Mouse (Mus musculus) intestine, postnatal 0 days (tissue): Measurements from ENCODE around the gene Eva1c. TPM values are rescaled to one million over a fixed set of nuclear protein-coding genes. Genes with fewer than 3 reads are reported as not detected.

ENCODE experiments used
- ATAC-seq: fragments of 200-750 bp; cut with Nextera tagmentation; 2 replicates; pipeline ENCODE4 v1.8.0; 2017; ENCODE audit warnings: mild to moderate bottlenecking, moderate TSS enrichment, moderate library complexity
- H3K27ac ChIP-seq: fragments of 300-500 bp; sonication (generic); 2 replicates; pipeline ENCODE4 v1.5.1; 2014; ENCODE audit warnings: mild to moderate bottlenecking, low read depth, low read length, moderate library complexity
- H3K27me3 ChIP-seq: fragments of 300-500 bp; sonication (generic); replicated peaks from 2 replicates; pipeline ENCODE4 v1.6.1; 2014; ENCODE audit warnings: low read length, mixed read lengths; ENCODE audit not compliant: control insufficient read depth, insufficient read depth
- H3K36me3 ChIP-seq: fragments of 300-500 bp; sonication (generic); 2 replicates; pipeline ENCODE4 v1.6.1; 2014; ENCODE audit warnings: mild to moderate bottlenecking, moderate library complexity; ENCODE audit not compliant: control insufficient read depth, insufficient read depth
- H3K4me1 ChIP-seq: fragments of 300-500 bp; sonication (generic); replicated peaks from 2 replicates; pipeline ENCODE4 v1.6.1; 2014; ENCODE audit warnings: antibody characterized with exemption, low read length, mixed read lengths; ENCODE audit not compliant: control insufficient read depth, insufficient read depth
- H3K4me2 ChIP-seq: fragments of 300-500 bp; sonication (generic); replicated peaks from 2 replicates; pipeline ENCODE4 v1.6.1; 2014; ENCODE audit warnings: low read depth, mild to moderate bottlenecking, moderate library complexity
- H3K4me3 ChIP-seq: fragments of 300-500 bp; sonication (generic); 2 replicates; pipeline ENCODE4 v1.5.1; 2014; ENCODE audit warnings: low read depth, low read length
- H3K9ac ChIP-seq: fragments of 300-500 bp; sonication (generic); 2 replicates; pipeline ENCODE4 v1.6.1; 2014; ENCODE audit warnings: mild to moderate bottlenecking, low read depth, low read length
- H3K9me3 ChIP-seq: fragments of 300-500 bp; sonication (generic); 2 replicates; pipeline ENCODE4 v1.6.1; 2016; ENCODE audit warnings: mixed run types; ENCODE audit not compliant: control insufficient read depth
- CTCF ChIP-seq: sonication (generic); IDR thresholded peaks from 2 replicates; pipeline ENCODE4 v1.5.1; 2016; ENCODE audit warnings: low read depth, mild to moderate bottlenecking, control low read depth, antibody characterized with exemption, moderate library complexity
- WGBS: fragments of 180-500 bp; shearing (Covaris S2); extraction: QIAGEN DNeasy Blood & Tissue Kit; methylation state at CpG from one replicate; pipeline ENCODE4 v1.1.7; 2014; 5-methylcytosine and 5-hydroxymethylcytosine counted together
- polyA plus RNA-seq: library from polyadenylated mRNA; unstranded; fragments of >200 nt; fragmentation: Nextera tagmentation; extraction: Ambion mirVana; gene quantifications from 2 replicates; pipeline ENCODE4 v1.2.1, GENCODE M21; 2015

Eva1c gene
- polyA plus RNA-seq, 1 experiment from 2014 or later = 0.68 TPM

GRCm38 (mm10) chr16:90792500-90792899 lies 34.0 kb upstream of the Eva1c start:
- H3K4me1 ChIP-seq = no peaks in the 10 kb centered on the region
- WGBS = 58% methylated on average over 3 of the region's 3 CpGs
- peaks cover 66% of the 10 kb centered on the region for H3K36me3 ChIP-seq

GRCm38 (mm10) chr16:90794708-90795107 lies 31.8 kb upstream of the Eva1c start:
- Histone ChIP-seq H3K4me1 (no peaks in the 10 kb centered on the region), H3K36me3 (peaks cover 60% of the 10 kb centered on the region), H3K27me3 (no peaks in the 10 kb centered on the region), H3K27ac (no peak overlapping the region), H3K9ac (no peak overlapping the region), H3K4me2 (no peak overlapping the region), H3K4me3 (no peak overlapping the region), H3K9me3 (no peaks in the 10 kb centered on the region)
- no peak for TF ChIP-seq CTCF
- ATAC-seq = no peak

More at GRCm38 (mm10) chr16:90792500-90792899, 34.0 kb upstream of the Eva1c start:
- Histone ChIP-seq H3K4me2 (no peak overlapping the region), H3K9me3 (no peaks in the 10 kb centered on the region), H3K27me3 (no peaks in the 10 kb centered on the region), H3K27ac (no peak overlapping the region), H3K4me3 (no peak overlapping the region), H3K9ac (no peak overlapping the region)
- ATAC-seq = peak; percentile 54; the same call in 1 of the 2 replicates
- no peak for TF ChIP-seq CTCF

- 82% methylated on average over 8 of the region's 8 CpGs for WGBS
- H3K9me3 ChIP-seq = no peaks in the 10 kb centered on the region
- no peak for TF ChIP-seq CTCF
- no peak overlapping the region for H3K9ac ChIP-seq
- no peaks in the 10 kb centered on the region for H3K27me3 ChIP-seq
- no peak overlapping the region for H3K27ac ChIP-seq
- H3K4me2 ChIP-seq = no peak overlapping the region
- H3K36me3 ChIP-seq = peaks cover 49% of the 10 kb centered on the region
- H3K4me3 ChIP-seq = no peak overlapping the region
- H3K4me1 ChIP-seq = no peaks in the 10 kb centered on the region
- ATAC-seq = no peak
Measured at GRCm38 (mm10) chr16:90798446-90798845, 28.1 kb upstream of the Eva1c start.

- H3K4me2 ChIP-seq = no peak overlapping the region
- ATAC-seq = no peak
- H3K9me3 ChIP-seq = no peaks in the 10 kb centered on the region
- no peak overlapping the region for H3K4me3 ChIP-seq
- H3K4me1 ChIP-seq = no peaks in the 10 kb centered on the region
- peaks cover 48% of the 10 kb centered on the region for H3K36me3 ChIP-seq
- WGBS = 88% methylated on average over 5 of the region's 5 CpGs
- H3K27me3 ChIP-seq = no peaks in the 10 kb centered on the region
- H3K9ac ChIP-seq = no peak overlapping the region
- TF ChIP-seq CTCF = no peak
- H3K27ac ChIP-seq = no peak overlapping the region
Measured at GRCm38 (mm10) chr16:90798848-90799247, 27.7 kb upstream of the Eva1c start.

GRCm38 (mm10) chr16:90799840-90800239 lies 26.7 kb upstream of the Eva1c start:
- no peaks in the 10 kb centered on the region for H3K27me3 ChIP-seq
- H3K36me3 ChIP-seq = peaks cover 57% of the 10 kb centered on the region
- H3K4me1 ChIP-seq = no peaks in the 10 kb centered on the region
- H3K4me3 ChIP-seq = no peak overlapping the region
- no peak for TF ChIP-seq CTCF
- no peak overlapping the region for H3K4me2 ChIP-seq
- ATAC-seq = no peak
- 85% methylated on average over 10 of the region's 10 CpGs for WGBS
- no peaks in the 10 kb centered on the region for H3K9me3 ChIP-seq
- H3K9ac ChIP-seq = no peak overlapping the region
- no peak overlapping the region for H3K27ac ChIP-seq

GRCm38 (mm10) chr16:90801251-90801650 lies 25.3 kb upstream of the Eva1c start:
- Histone ChIP-seq H3K4me3 (no peak overlapping the region), H3K27ac (no peak overlapping the region), H3K9me3 (no peaks in the 10 kb centered on the region), H3K9ac (no peak overlapping the region), H3K36me3 (peaks cover 49% of the 10 kb centered on the region), H3K27me3 (no peaks in the 10 kb centered on the region), H3K4me2 (no peak overlapping the region), H3K4me1 (no peaks in the 10 kb centered on the region)
- 92% methylated on average over 5 of the region's 5 CpGs for WGBS
- no peak for TF ChIP-seq CTCF
- ATAC-seq = no peak

GRCm38 (mm10) chr16:90801928-90802327 lies 24.6 kb upstream of the Eva1c start:
- Histone ChIP-seq H3K27me3 (no peaks in the 10 kb centered on the region), H3K4me2 (no peak overlapping the region), H3K9me3 (no peaks in the 10 kb centered on the region), H3K4me1 (no peaks in the 10 kb centered on the region), H3K27ac (no peak overlapping the region), H3K4me3 (no peak overlapping the region), H3K9ac (no peak overlapping the region), H3K36me3 (peaks cover 49% of the 10 kb centered on the region)
- 80% methylated on average over 3 of the region's 3 CpGs for WGBS
- TF ChIP-seq CTCF = peak; percentile 64
- no peak for ATAC-seq
